Mouse (Mus musculus) lung, embryonic 16.5 days (tissue): Measurements from ENCODE around the gene Sapcd2. TPM values are rescaled to one million over a fixed set of nuclear protein-coding genes. Genes with fewer than 3 reads are reported as not detected.
A peak's percentile ranks its signal among the peaks of the same experiment; 100 is the strongest.
"Not testable (repeated sequence)": the region's sequence is repeated elsewhere in the genome, so short reads cannot be mapped to it uniquely, and the experiment has no call there.

ENCODE experiments used
- ATAC-seq: fragments of 200-750 bp; cut with Nextera tagmentation; 2 replicates; pipeline ENCODE4 v1.8.0; 2017; ENCODE audit warnings: low read depth, mild to moderate bottlenecking, moderate library complexity
- H3K27ac ChIP-seq: fragments of 300-500 bp; sonication (generic); 2 replicates; pipeline ENCODE4 v1.5.1; 2014; ENCODE audit warnings: mild to moderate bottlenecking, control low read depth, low read length
- H3K27me3 ChIP-seq: fragments of 300-500 bp; sonication (generic); 2 replicates; pipeline ENCODE4 v1.6.1; 2014; ENCODE audit warnings: low read depth, low read length, mixed read lengths; ENCODE audit not compliant: control insufficient read depth, insufficient read depth
- H3K36me3 ChIP-seq: fragments of 300-500 bp; sonication (generic); 2 replicates; pipeline ENCODE4 v1.6.1; 2014; ENCODE audit warnings: low read length; ENCODE audit not compliant: control insufficient read depth, insufficient read depth
- H3K4me1 ChIP-seq: fragments of 300-500 bp; sonication (generic); replicated peaks from 2 replicates; pipeline ENCODE4 v1.6.1; 2014; ENCODE audit warnings: low read length, mixed read lengths; ENCODE audit not compliant: control insufficient read depth, insufficient read depth
- H3K4me2 ChIP-seq: fragments of 300-500 bp; sonication (generic); 2 replicates; pipeline ENCODE4 v1.6.1; 2014; ENCODE audit warnings: low read depth, low read length, control low read depth
- H3K4me3 ChIP-seq: fragments of 300-500 bp; sonication (generic); 2 replicates; pipeline ENCODE4 v1.5.1; 2014; ENCODE audit warnings: mild to moderate bottlenecking, low read length, control low read depth
- H3K9ac ChIP-seq: fragments of 300-500 bp; sonication (generic); 2 replicates; pipeline ENCODE4 v1.6.1; 2014; ENCODE audit warnings: low read length, control low read depth
- H3K9me3 ChIP-seq: fragments of 300-500 bp; sonication (generic); 2 replicates; pipeline ENCODE4 v1.6.1; 2016; ENCODE audit warnings: low read length; ENCODE audit not compliant: control insufficient read depth
- WGBS: fragments of 180-500 bp; shearing (Covaris S2); extraction: QIAGEN DNeasy Blood & Tissue Kit; methylation state at CpG from one replicate; pipeline ENCODE4 v1.1.7; 2014; 5-methylcytosine and 5-hydroxymethylcytosine counted together
- polyA plus RNA-seq: library from polyadenylated mRNA; unstranded; fragments of >200 nt; fragmentation: Nextera tagmentation; extraction: Ambion mirVana; gene quantifications from 2 replicates; pipeline ENCODE4 v1.2.1, GENCODE M21; 2015

The Sapcd2 gene
- polyA plus RNA-seq, 1 experiment from 2014 or later = 39.0 TPM

- H3K9ac ChIP-seq = no peak overlapping the region
- H3K36me3 ChIP-seq = no peaks in the 10 kb centered on the region
- H3K27ac ChIP-seq = no peak overlapping the region
- H3K4me3 ChIP-seq = no peak overlapping the region
- no peak overlapping the region for H3K4me2 ChIP-seq
- 76% methylated on average over 4 of the region's 4 CpGs for WGBS
- H3K9me3 ChIP-seq = no peaks in the 10 kb centered on the region
- ATAC-seq = no peak
- peaks cover 51% of the 10 kb centered on the region for H3K27me3 ChIP-seq
- H3K4me1 ChIP-seq = peaks cover 5% of the 10 kb centered on the region; the same call in 1 of the 2 replicates
Measured at GRCm38 (mm10) chr2:25403994-25404393, 31.9 kb downstream of the Sapcd2 start.

GRCm38 (mm10) chr2:25408908-25409307 is 36.8 kb downstream of the Sapcd2 start:
- Histone ChIP-seq H3K9ac (no peak overlapping the region), H3K27ac (no peak overlapping the region), H3K9me3 (no peaks in the 10 kb centered on the region), H3K36me3 (no peaks in the 10 kb centered on the region), H3K4me3 (no peak overlapping the region), H3K4me2 (no peak overlapping the region), H3K27me3 (peaks cover 8% of the 10 kb centered on the region), H3K4me1 (no peaks in the 10 kb centered on the region)
- WGBS = 74% methylated on average over 10 of the region's 10 CpGs
- no peak for ATAC-seq

GRCm38 (mm10) chr2:25413436-25413835 is 41.3 kb downstream of the Sapcd2 start:
- H3K9me3 ChIP-seq, H3K4me1 ChIP-seq, H3K4me2 ChIP-seq, H3K27me3 ChIP-seq, H3K27ac ChIP-seq, ATAC-seq, H3K9ac ChIP-seq, H3K36me3 ChIP-seq, H3K4me3 ChIP-seq: not testable (repeated sequence)

GRCm38 (mm10) chr2:25417426-25417825 is 45.3 kb downstream of the Sapcd2 start:
- no peak for ATAC-seq
- Histone ChIP-seq H3K4me2 (no peak overlapping the region), H3K9me3 (no peaks in the 10 kb centered on the region), H3K36me3 (no peaks in the 10 kb centered on the region), H3K4me3 (no peak overlapping the region), H3K27ac (no peak overlapping the region), H3K9ac (no peak overlapping the region), H3K27me3 (no peaks in the 10 kb centered on the region), H3K4me1 (no peaks in the 10 kb centered on the region)
- 11% methylated on average over 3 of the region's 3 CpGs for WGBS

- Histone ChIP-seq H3K27ac (no peak overlapping the region), H3K4me1 (no peaks in the 10 kb centered on the region), H3K9ac (no peak overlapping the region), H3K36me3 (no peaks in the 10 kb centered on the region), H3K27me3 (peaks cover 25% of the 10 kb centered on the region), H3K9me3 (no peaks in the 10 kb centered on the region), H3K4me3 (no peak overlapping the region), H3K4me2 (no peak overlapping the region)
- 0 out of 2 replicates have a peak, but pooled peaks have one; percentile 44 for ATAC-seq
- WGBS = 24% methylated on average over 3 of the region's 3 CpGs
Measured at GRCm38 (mm10) chr2:25421896-25422295, 49.8 kb downstream of the Sapcd2 start.

- Histone ChIP-seq H3K4me3 (no peak within 1 kb of the TSS), H3K4me2 (no peak within 1 kb of the TSS), H3K27ac (no peak within 1 kb of the TSS), H3K9me3 (no peaks in the 10 kb centered on the region), H3K36me3 (no peaks in the 10 kb centered on the region), H3K27me3 (peaks cover 25% of the 10 kb centered on the region), H3K9ac (no peak within 1 kb of the TSS), H3K4me1 (no peaks in the 10 kb centered on the region)
- WGBS = 54% methylated on average over 17 of the region's 17 CpGs
- ATAC-seq = no peak
Measured at GRCm38 (mm10) chr2:25422587-25423410, 50.7 kb downstream of the Sapcd2 start, which contains the start of gene Fut7. Fut7 (plus strand) TSS chr2:25423267.

GRCm38 (mm10) chr2:25423626-25424025 is 51.5 kb downstream of the Sapcd2 start:
- ATAC-seq = no peak
- H3K27me3 ChIP-seq = peaks cover 25% of the 10 kb centered on the region
- H3K9me3 ChIP-seq = no peaks in the 10 kb centered on the region
- 40% methylated on average over 1 of the region's 1 CpGs for WGBS
- no peak overlapping the region for H3K4me3 ChIP-seq
- H3K27ac ChIP-seq = no peak overlapping the region
- peaks cover 2% of the 10 kb centered on the region; the same call in 1 of the 2 replicates for H3K4me1 ChIP-seq
- H3K9ac ChIP-seq = no peak overlapping the region
- no peaks in the 10 kb centered on the region for H3K36me3 ChIP-seq
- H3K4me2 ChIP-seq = no peak overlapping the region

- peaks cover 36% of the 10 kb centered on the region for H3K27me3 ChIP-seq
- no peak for ATAC-seq
- H3K9me3 ChIP-seq = no peaks in the 10 kb centered on the region
- H3K4me3 ChIP-seq = no peak overlapping the region
- H3K9ac ChIP-seq = no peak overlapping the region
- no peak overlapping the region for H3K4me2 ChIP-seq
- peaks cover 10% of the 10 kb centered on the region for H3K4me1 ChIP-seq
- 43% methylated on average over 27 of the region's 27 CpGs for WGBS
- H3K27ac ChIP-seq = no peak overlapping the region
- H3K36me3 ChIP-seq = no peaks in the 10 kb centered on the region
Measured at GRCm38 (mm10) chr2:25425481-25425880, 53.4 kb downstream of the Sapcd2 start.

- H3K4me1 ChIP-seq = peaks cover 10% of the 10 kb centered on the region
- no peak overlapping the region for H3K4me3 ChIP-seq
- H3K9me3 ChIP-seq = no peaks in the 10 kb centered on the region
- H3K4me2 ChIP-seq = no peak overlapping the region
- 27% methylated on average over 5 of the region's 5 CpGs for WGBS
- peaks cover 36% of the 10 kb centered on the region for H3K27me3 ChIP-seq
- no peak for ATAC-seq
- H3K9ac ChIP-seq = no peak overlapping the region
- no peak overlapping the region for H3K27ac ChIP-seq
- no peaks in the 10 kb centered on the region for H3K36me3 ChIP-seq
Measured at GRCm38 (mm10) chr2:25426721-25427191, 54.6 kb downstream of the Sapcd2 start.
